Mouse (Mus musculus): ENCODE results near the gene Fam120a. TPM values are rescaled to one million over a fixed set of nuclear protein-coding genes. Genes with fewer than 3 reads are reported as not detected.

Fam120a gene
- polyA plus RNA-seq, 1 experiment from 2014 or later, result 15.3 TPM

GRCm38 (mm10) chr13:48982482-48983098, 14.8 kb upstream of the Fam120a start:
- H3K27me3 ChIP-seq (replicated peaks), result no peaks in the 10 kb centered on the region; the same call in 1 of the 2 replicates
- no peaks in the 10 kb centered on the region for H3K9me3 ChIP-seq
- ATAC-seq (ENCODE audit: low FRiP score, low read depth), result no peak
- H3K4me3 ChIP-seq, result no peak overlapping the region
- no peak overlapping the region for H3K4me2 ChIP-seq (replicated peaks)
- H3K9ac ChIP-seq, result no peak overlapping the region
- no peaks in the 10 kb centered on the region for H3K36me3 ChIP-seq
- 78% methylated on average over 6 of the region's 6 CpGs for WGBS
- no peaks in the 10 kb centered on the region for H3K4me1 ChIP-seq
- no peak overlapping the region for H3K27ac ChIP-seq

- no peak overlapping the region for H3K9ac ChIP-seq
- no peaks in the 10 kb centered on the region for H3K9me3 ChIP-seq
- H3K4me1 ChIP-seq, result no peaks in the 10 kb centered on the region
- no peak overlapping the region for H3K4me3 ChIP-seq
- H3K27me3 ChIP-seq (replicated peaks), result no peaks in the 10 kb centered on the region; the same call in 1 of the 2 replicates
- H3K27ac ChIP-seq, result no peak overlapping the region
- ATAC-seq (ENCODE audit: low FRiP score, low read depth), result no peak
- H3K36me3 ChIP-seq, result no peaks in the 10 kb centered on the region
- no peak overlapping the region for H3K4me2 ChIP-seq (replicated peaks)
- WGBS, result 71% methylated on average over 6 of the region's 6 CpGs
Measured at GRCm38 (mm10) chr13:48979069-48979468, 11.3 kb upstream of the Fam120a start.

- Histone ChIP-seq H3K4me1 (no peaks in the 10 kb centered on the region), H3K4me3 (no peak overlapping the region), H3K9me3 (no peaks in the 10 kb centered on the region), H3K9ac (no peak overlapping the region), H3K36me3 (no peaks in the 10 kb centered on the region), H3K4me2 (replicated peaks) (no peak overlapping the region), H3K27ac (no peak overlapping the region), H3K27me3 (replicated peaks) (no peaks in the 10 kb centered on the region; the same call in 1 of the 2 replicates)
- ATAC-seq (ENCODE audit: low FRiP score, low read depth), result no peak
- 86% methylated on average over 3 of the region's 3 CpGs for WGBS
Measured at GRCm38 (mm10) chr13:48977858-48978257, 10.0 kb upstream of the Fam120a start.

- no peak for ATAC-seq (ENCODE audit: low FRiP score, low read depth)
- Histone ChIP-seq H3K27ac (no peak overlapping the region), H3K9me3 (no peaks in the 10 kb centered on the region), H3K4me1 (0 out of 2 replicates have a peak, but pooled peaks cover 3% of the 10 kb centered on the region), H3K4me2 (replicated peaks) (no peak overlapping the region), H3K36me3 (0 out of 2 replicates have a peak, but pooled peaks cover 3% of the 10 kb centered on the region), H3K4me3 (no peak overlapping the region), H3K27me3 (replicated peaks) (no peaks in the 10 kb centered on the region), H3K9ac (no peak overlapping the region)
- WGBS, result 86% methylated on average over 2 of the region's 2 CpGs
Measured at GRCm38 (mm10) chr13:48974699-48975098, 6.9 kb upstream of the Fam120a start.

GRCm38 (mm10) chr13:48974266-48974665, 6.4 kb upstream of the Fam120a start:
- Histone ChIP-seq H3K27ac (no peak overlapping the region), H3K4me2 (replicated peaks) (no peak overlapping the region), H3K4me1 (0 out of 2 replicates have a peak, but pooled peaks cover 4% of the 10 kb centered on the region), H3K27me3 (replicated peaks) (no peaks in the 10 kb centered on the region), H3K36me3 (0 out of 2 replicates have a peak, but pooled peaks cover 3% of the 10 kb centered on the region), H3K4me3 (no peak overlapping the region), H3K9me3 (no peaks in the 10 kb centered on the region), H3K9ac (no peak overlapping the region)
- 88% methylated on average over 4 of the region's 4 CpGs for WGBS
- ATAC-seq (ENCODE audit: low FRiP score, low read depth), result no peak

GRCm38 (mm10) chr13:48973231-48973630, 5.4 kb upstream of the Fam120a start:
- peaks cover 9% of the 10 kb centered on the region; the same call in 1 of the 2 replicates for H3K4me1 ChIP-seq
- no peak for ATAC-seq (ENCODE audit: low FRiP score, low read depth)
- no peak overlapping the region for H3K27ac ChIP-seq
- 0 out of 2 replicates have a peak, but pooled peaks cover 3% of the 10 kb centered on the region for H3K36me3 ChIP-seq
- no peak overlapping the region for H3K9ac ChIP-seq
- no peaks in the 10 kb centered on the region for H3K27me3 ChIP-seq (replicated peaks)
- H3K9me3 ChIP-seq, result no peaks in the 10 kb centered on the region
- no peak overlapping the region for H3K4me2 ChIP-seq (replicated peaks)
- 41% methylated on average over 5 of the region's 5 CpGs for WGBS
- H3K4me3 ChIP-seq, result no peak overlapping the region

- no peaks in the 10 kb centered on the region for H3K9me3 ChIP-seq
- H3K27ac ChIP-seq, result no peak overlapping the region
- H3K4me2 ChIP-seq (replicated peaks), result no peak overlapping the region
- no peak for ATAC-seq (ENCODE audit: low FRiP score, low read depth)
- 63% methylated on average over 5 of the region's 5 CpGs for whole genome bisulfite sequencing
- 0 out of 2 replicates have a peak, but pooled peaks cover 3% of the 10 kb centered on the region for H3K36me3 ChIP-seq
- no peak overlapping the region for H3K9ac ChIP-seq
- no peaks in the 10 kb centered on the region for H3K27me3 ChIP-seq (replicated peaks)
- peaks cover 18% of the 10 kb centered on the region for H3K4me1 ChIP-seq
- H3K4me3 ChIP-seq, result no peak overlapping the region
Measured at GRCm38 (mm10) chr13:48971033-48971432, 3.2 kb upstream of the Fam120a start.

GRCm38 (mm10) chr13:48970566-48970965, 2.7 kb upstream of the Fam120a start:
- WGBS, result 71% methylated on average over 13 of the region's 13 CpGs
- H3K4me1 ChIP-seq, result peaks cover 23% of the 10 kb centered on the region
- H3K4me3 ChIP-seq, result no peak overlapping the region
- no peak overlapping the region for H3K9ac ChIP-seq
- no peaks in the 10 kb centered on the region for H3K27me3 ChIP-seq (replicated peaks)
- H3K9me3 ChIP-seq, result no peaks in the 10 kb centered on the region
- H3K27ac ChIP-seq, result no peak overlapping the region
- H3K36me3 ChIP-seq, result 0 out of 2 replicates have a peak, but pooled peaks cover 3% of the 10 kb centered on the region
- no peak overlapping the region for H3K4me2 ChIP-seq (replicated peaks)
- no peak for ATAC-seq (ENCODE audit: low FRiP score, low read depth)

- H3K4me2 ChIP-seq (replicated peaks), result peak overlapping the region; percentile 60
- no peaks in the 10 kb centered on the region for H3K9me3 ChIP-seq
- no peak for ATAC-seq (ENCODE audit: low FRiP score, low read depth)
- H3K4me1 ChIP-seq, result peaks cover 36% of the 10 kb centered on the region
- H3K4me3 ChIP-seq, result peak overlapping the region; percentile 89
- WGBS, result 13% methylated on average over 7 of the region's 7 CpGs
- no peaks in the 10 kb centered on the region for H3K27me3 ChIP-seq (replicated peaks)
- H3K27ac ChIP-seq, result peak overlapping the region; percentile 94
- H3K9ac ChIP-seq, result peak overlapping the region; percentile 96
- 0 out of 2 replicates have a peak, but pooled peaks cover 3% of the 10 kb centered on the region for H3K36me3 ChIP-seq
Measured at GRCm38 (mm10) chr13:48968750-48969088, 902 bp upstream of the Fam120a start.

- Histone ChIP-seq H3K4me2 (replicated peaks) (peak overlapping the region; percentile 97), H3K9me3 (no peaks in the 10 kb centered on the region), H3K4me1 (peaks cover 38% of the 10 kb centered on the region), H3K4me3 (peak overlapping the region; percentile 89), H3K36me3 (0 out of 2 replicates have a peak, but pooled peaks cover 3% of the 10 kb centered on the region), H3K27me3 (replicated peaks) (no peaks in the 10 kb centered on the region), H3K9ac (peak overlapping the region; percentile 96), H3K27ac (peak overlapping the region; percentile 94)
- under 1% methylated on average over 58 of the region's 58 CpGs for WGBS
- peak; percentile 22 for ATAC-seq (ENCODE audit: low FRiP score, low read depth)
Measured at GRCm38 (mm10) chr13:48966851-48967821, 681 bp downstream of the Fam120a start.

GRCm38 (mm10) chr13:48965559-48966525, 2.0 kb downstream of the Fam120a start:
- Histone ChIP-seq H3K9me3 (no peaks in the 10 kb centered on the region), H3K4me2 (replicated peaks) (peak overlapping the region; percentile 97), H3K4me3 (peak overlapping the region; percentile 89), H3K9ac (peak overlapping the region; percentile 96; the same call in 1 of the 2 replicates), H3K27me3 (replicated peaks) (no peaks in the 10 kb centered on the region), H3K36me3 (0 out of 2 replicates have a peak, but pooled peaks cover 3% of the 10 kb centered on the region), H3K27ac (no peak overlapping the region), H3K4me1 (peaks cover 38% of the 10 kb centered on the region)
- 16% methylated on average over 7 of the region's 7 CpGs for WGBS
- ATAC-seq (ENCODE audit: low FRiP score, low read depth), result no peak

Data from neural tube, embryonic 12.5 days (tissue).